ENCODE assay signal across 8 mouse cellular contexts in genomic region chr4:117124518-117125347, GRCm38 (mm10). TPM values are rescaled to one million over a fixed set of nuclear protein-coding genes. Genes with fewer than 3 reads are reported as not detected.
DNase-seq lines count a peak whose midpoint lies in the region; ATAC-seq and TF ChIP-seq lines count a peak whose summit lies in the region.

No protein-coding gene starts in this region.

- no peaks in the 10 kb centered on the region for H3K9me3 ChIP-seq in heart, embryonic 12.5 days (replicated peaks)
- H3K9me3 ChIP-seq in kidney, embryonic 16.5 days (ENCODE audit: low read length) = no peaks in the 10 kb centered on the region

- H3K79me2 ChIP-seq in macrophage (ENCODE audit: inconsistent target) = no peaks in the 10 kb centered on the region

- peaks cover 13% of the 10 kb centered on the region for H3K36me3 ChIP-seq in heart, embryonic 12.5 days
- peaks cover 9% of the 10 kb centered on the region; the same call in 1 of the 2 replicates for H3K36me3 ChIP-seq in kidney, embryonic 16.5 days (ENCODE audit: insufficient read depth, low read length)
- H3K36me3 ChIP-seq in macrophage (ENCODE audit: inconsistent target) = peaks cover 6% of the 10 kb centered on the region; the same call in 1 of the 2 replicates

- TF ChIP-seq CTCF in cerebellum, adult 2 months (IDR thresholded peaks at IDR 0.05; ENCODE audit: borderline replicate concordance, insufficient read depth, low read depth, low read length) = no peak
- TF ChIP-seq CTCF in bone marrow macrophage, adult 2 months (IDR thresholded peaks at IDR 0.05; ENCODE audit: low read depth, low read length) = no peak

- TF ChIP-seq POLR2A in cerebellum, adult 2 months (IDR thresholded peaks at IDR 0.05; ENCODE audit: borderline replicate concordance, insufficient read depth, low read length) = no peak
- no peak for TF ChIP-seq POLR2A in bone marrow macrophage, adult 2 months (IDR thresholded peaks at IDR 0.05; ENCODE audit: borderline replicate concordance, low read depth, low read length)

- H3K4me1 ChIP-seq in cerebellum, adult 2 months (ENCODE audit: control insufficient read depth, insufficient read depth, low read length) = peaks cover 8% of the 10 kb centered on the region
- peaks cover 49% of the 10 kb centered on the region for H3K4me1 ChIP-seq in bone marrow macrophage, adult 2 months (ENCODE audit: control insufficient read depth, insufficient read depth, low read length)
- H3K4me1 ChIP-seq in heart, embryonic 12.5 days (replicated peaks) = peaks cover 24% of the 10 kb centered on the region
- peaks cover 31% of the 10 kb centered on the region for H3K4me1 ChIP-seq in kidney, embryonic 16.5 days (ENCODE audit: insufficient read depth, low read length)

- no peak overlapping the region for H3K4me3 ChIP-seq in cerebellum, adult 2 months (replicated peaks; ENCODE audit: insufficient read depth, low read depth, low read length)
- peak overlapping the region; percentile 54 for H3K4me3 ChIP-seq in bone marrow macrophage, adult 2 months (ENCODE audit: insufficient read depth, low read length)
- H3K4me3 ChIP-seq in heart, embryonic 12.5 days = no peak overlapping the region
- no peak overlapping the region for H3K4me3 ChIP-seq in kidney, embryonic 16.5 days (ENCODE audit: low read length)
- peak overlapping the region; percentile 17; the same call in 1 of the 2 replicates for H3K4me3 ChIP-seq in macrophage (ENCODE audit: inconsistent target)

- H3K27me3 ChIP-seq in cerebellum, adult 2 months (ENCODE audit: control insufficient read depth, insufficient read depth, low read length) = no peaks in the 10 kb centered on the region
- peaks cover 3% of the 10 kb centered on the region; the same call in 1 of the 2 replicates for H3K27me3 ChIP-seq in heart, embryonic 12.5 days (replicated peaks)
- no peaks in the 10 kb centered on the region for H3K27me3 ChIP-seq in kidney, embryonic 16.5 days (ENCODE audit: insufficient read depth, low read length)

- peak overlapping the region; percentile 16; the same call in 1 of the 2 replicates for H3K9ac ChIP-seq in heart, embryonic 12.5 days
- peak overlapping the region; percentile 23 for H3K9ac ChIP-seq in kidney, embryonic 16.5 days (replicated peaks; ENCODE audit: low read length)

- peak overlapping the region; percentile 34; the same call in 1 of the 2 replicates for H3K27ac ChIP-seq in cerebellum, adult 2 months (ENCODE audit: insufficient read depth, low read length)
- peak overlapping the region; percentile 93 for H3K27ac ChIP-seq in bone marrow macrophage, adult 2 months (ENCODE audit: insufficient read depth, low read depth, low read length)
- peak overlapping the region; percentile 61 for H3K27ac ChIP-seq in heart, embryonic 12.5 days (ENCODE audit: poor library complexity, severe bottlenecking)
- H3K27ac ChIP-seq in kidney, embryonic 16.5 days (ENCODE audit: low read length) = peak overlapping the region; percentile 93
- peak overlapping the region; percentile 98 for H3K27ac ChIP-seq in macrophage

- ATAC-seq in heart, embryonic 12.5 days (ENCODE audit: insufficient number of reproducible peaks, low FRiP score) = no peak
- no peak for ATAC-seq in kidney, embryonic 16.5 days (ENCODE audit: low FRiP score, low TSS enrichment)
- no peak for ATAC-seq in erythroid progenitor cell, adult 5-6 weeks (replicated peaks; ENCODE audit: low FRiP score, poor library complexity, severe bottlenecking)

- 43% methylated on average over 14 of the region's 14 CpGs for WGBS in cerebellum, adult 2 months
- 50% methylated on average over 14 of the region's 14 CpGs for WGBS in heart, embryonic 12.5 days
- WGBS in kidney, embryonic 16.5 days = 45% methylated on average over 14 of the region's 14 CpGs
- 3% methylated on average over 14 of the region's 14 CpGs for WGBS in macrophage (ENCODE audit: missing documents)

- DNase-seq in cerebellum, adult 2 months = no peak
- no peak for DNase-seq in cerebellum, postnatal 4 days (ENCODE audit: low spot score in 2 of 2)
- peak; percentile 57 to 77 for DNase-seq in spleen, postnatal 4 days (ENCODE audit: low spot score in 2 of 2)

- 0 out of 2 replicates have a peak overlapping the region, but pooled peaks have one; percentile 4 for H3K4me2 ChIP-seq in heart, embryonic 12.5 days
- peak overlapping the region; percentile 1; the same call in 1 of the 2 replicates for H3K4me2 ChIP-seq in kidney, embryonic 16.5 days (replicated peaks; ENCODE audit: low read depth, low read length)

RNA-seq across cellular contexts. Expression of gene Btbd19, which starts 0.8 kb away (rescaled TPM):
- 7.0 and 7.1 TPM in 2 replicates for polyA plus RNA-seq in cerebellum, adult 2 months (2012; rRNA removed)
- polyA plus RNA-seq in bone marrow macrophage, adult 2 months (2012; ENCODE audit: insufficient read depth, insufficient read length, missing spikeins) = 4.3 and 4.8 TPM in 2 replicates
- 3.3 and 3.5 TPM in 2 replicates for polyA plus RNA-seq in heart, embryonic 12.5 days (2016; fragmentation: Nextera tagmentation; extraction: Ambion mirVana)
- polyA plus RNA-seq in kidney, embryonic 16.5 days (2015; fragmentation: Nextera tagmentation; extraction: Ambion mirVana) = 5.1 and 5.3 TPM in 2 replicates
- 10 to 100 TPM in 14 of 26 experiments, 1 to 10 TPM in 12; 1.6 to 22.6 (median 11.1) TPM for total RNA-seq in macrophage (2018; cell fraction: chromatin; rRNA removed)
- 1 to 10 TPM; 1.5 to 6.9 (median 3.5) TPM for total RNA-seq in macrophage (2018; cell fraction: cytosol; rRNA removed)
- 10 to 100 TPM in 11 of 26 experiments, 1 to 10 TPM in 15; 1.8 to 31.5 (median 8.8) TPM for total RNA-seq in macrophage (2018; cell fraction: nucleus; rRNA removed)
- 1.5 to 11.4 TPM (median 1.9 TPM) in 3 replicates for polyA plus RNA-seq in macrophage (2018)
- not detected in 2 replicates for total RNA-seq in erythroid progenitor cell, adult 5-6 weeks (2015; ENCODE audit: low replicate concordance)
- 1.2 and 5.1 TPM in 2 replicates for total RNA-seq in erythroid progenitor cell, adult 5-6 weeks (2017; ENCODE audit: low replicate concordance)

RNA-seq across cellular contexts. Expression of gene Tctex1d4, which starts 1.9 kb away (rescaled TPM):
- 0.92 and 2.2 TPM in 2 replicates for polyA plus RNA-seq in cerebellum, adult 2 months (2012; rRNA removed)
- polyA plus RNA-seq in bone marrow macrophage, adult 2 months (2012; ENCODE audit: insufficient read depth, insufficient read length, missing spikeins) = 2.2 and 4.4 TPM in 2 replicates
- not detected in 2 replicates for polyA plus RNA-seq in heart, embryonic 12.5 days (2016; fragmentation: Nextera tagmentation; extraction: Ambion mirVana)
- not detected in 2 replicates for polyA plus RNA-seq in kidney, embryonic 16.5 days (2015; fragmentation: Nextera tagmentation; extraction: Ambion mirVana)
- total RNA-seq in macrophage (2018; cell fraction: chromatin; rRNA removed) = 1 to 10 TPM in 17 of 26 experiments, not detected in 9; 1.3 to 7.4 (median 2.8) TPM
- 1 to 10 TPM in 22 of 26 experiments, under 1 TPM in 4; 0.42 to 4.0 (median 2.2) TPM for total RNA-seq in macrophage (2018; cell fraction: cytosol; rRNA removed)
- 10 to 100 TPM in 1 of 26 experiments, 1 to 10 TPM in 17, not detected in 8; 1.2 to 10.0 (median 2.9) TPM for total RNA-seq in macrophage (2018; cell fraction: nucleus; rRNA removed)
- polyA plus RNA-seq in macrophage (2018) = 0.68 to 2.6 TPM (median 0.93 TPM) in 3 replicates
- total RNA-seq in erythroid progenitor cell, adult 5-6 weeks (2015; ENCODE audit: low replicate concordance) = not detected in 2 replicates
- not detected in 2 replicates for total RNA-seq in erythroid progenitor cell, adult 5-6 weeks (2017; ENCODE audit: low replicate concordance)

RNA-seq across cellular contexts. Expression of gene Plk3, which starts 9.0 kb away (rescaled TPM):
- polyA plus RNA-seq in cerebellum, adult 2 months (2012; rRNA removed) = 11.2 and 13.6 TPM in 2 replicates
- 2.9 and 3.3 TPM in 2 replicates for polyA plus RNA-seq in bone marrow macrophage, adult 2 months (2012; ENCODE audit: insufficient read depth, insufficient read length, missing spikeins)
- polyA plus RNA-seq in heart, embryonic 12.5 days (2016; fragmentation: Nextera tagmentation; extraction: Ambion mirVana) = 2.6 TPM in 2 replicates
- polyA plus RNA-seq in kidney, embryonic 16.5 days (2015; fragmentation: Nextera tagmentation; extraction: Ambion mirVana) = 3.1 and 3.7 TPM in 2 replicates
- total RNA-seq in macrophage (2018; cell fraction: chromatin; rRNA removed) = 10 to 100 TPM in 6 of 26 experiments, 1 to 10 TPM in 19, under 1 TPM in 1; 0.67 to 21.3 (median 6.8) TPM
- total RNA-seq in macrophage (2018; cell fraction: cytosol; rRNA removed) = 1 to 10 TPM in 25 of 26 experiments, under 1 TPM in 1; 0.48 to 6.3 (median 2.9) TPM
- 10 to 100 TPM in 9 of 26 experiments, 1 to 10 TPM in 17; 2.6 to 33.1 (median 6.9) TPM for total RNA-seq in macrophage (2018; cell fraction: nucleus; rRNA removed)
- 1.5 to 7.7 TPM (median 2.0 TPM) in 3 replicates for polyA plus RNA-seq in macrophage (2018)
- not detected in 2 replicates for total RNA-seq in erythroid progenitor cell, adult 5-6 weeks (2015; ENCODE audit: low replicate concordance)
- 0.51 and 0.61 TPM in 2 replicates for total RNA-seq in erythroid progenitor cell, adult 5-6 weeks (2017; ENCODE audit: low replicate concordance)

RNA-seq across cellular contexts. Expression of gene Ptch2, which starts 28.9 kb away (rescaled TPM):
- polyA plus RNA-seq in cerebellum, adult 2 months (2012; rRNA removed) = 3.6 and 3.9 TPM in 2 replicates
- not detected in 2 replicates for polyA plus RNA-seq in bone marrow macrophage, adult 2 months (2012; ENCODE audit: insufficient read depth, insufficient read length, missing spikeins)
- polyA plus RNA-seq in heart, embryonic 12.5 days (2016; fragmentation: Nextera tagmentation; extraction: Ambion mirVana) = 2.6 and 2.7 TPM in 2 replicates
- 8.8 and 10.0 TPM in 2 replicates for polyA plus RNA-seq in kidney, embryonic 16.5 days (2015; fragmentation: Nextera tagmentation; extraction: Ambion mirVana)
- total RNA-seq in macrophage (2018; cell fraction: chromatin; rRNA removed) = not detected
- not detected for total RNA-seq in macrophage (2018; cell fraction: cytosol; rRNA removed)
- total RNA-seq in macrophage (2018; cell fraction: nucleus; rRNA removed) = not detected
- not detected in 3 replicates for polyA plus RNA-seq in macrophage (2018)
- not detected in 2 replicates for total RNA-seq in erythroid progenitor cell, adult 5-6 weeks (2015; ENCODE audit: low replicate concordance)
- 0.30 TPM in 1 of 2 replicates, not detected in the other for total RNA-seq in erythroid progenitor cell, adult 5-6 weeks (2017; ENCODE audit: low replicate concordance)

RNA-seq across cellular contexts. Expression of gene Rps8, which starts 31.3 kb away (rescaled TPM):
- 458 and 507 TPM in 2 replicates for polyA plus RNA-seq in cerebellum, adult 2 months (2012; rRNA removed)
- polyA plus RNA-seq in bone marrow macrophage, adult 2 months (2012; ENCODE audit: insufficient read depth, insufficient read length, missing spikeins) = 1,158 and 1,548 TPM in 2 replicates
- polyA plus RNA-seq in heart, embryonic 12.5 days (2016; fragmentation: Nextera tagmentation; extraction: Ambion mirVana) = 612 and 621 TPM in 2 replicates
- polyA plus RNA-seq in kidney, embryonic 16.5 days (2015; fragmentation: Nextera tagmentation; extraction: Ambion mirVana) = 746 and 795 TPM in 2 replicates
- 100 to 1,000 TPM in 3 of 26 experiments, 10 to 100 TPM in 23; 30.7 to 242 (median 63.9) TPM for total RNA-seq in macrophage (2018; cell fraction: chromatin; rRNA removed)
- 1,000 to 10,000 TPM in 9 of 26 experiments, 100 to 1,000 TPM in 17; 488 to 1,366 (median 810) TPM for total RNA-seq in macrophage (2018; cell fraction: cytosol; rRNA removed)
- total RNA-seq in macrophage (2018; cell fraction: nucleus; rRNA removed) = 100 to 1,000 TPM in 24 of 26 experiments, 10 to 100 TPM in 2; 69.8 to 283 (median 141) TPM
- 353 to 1,289 TPM (median 973 TPM) in 3 replicates for polyA plus RNA-seq in macrophage (2018)
- 1,437 and 1,602 TPM in 2 replicates for total RNA-seq in erythroid progenitor cell, adult 5-6 weeks (2015; ENCODE audit: low replicate concordance)
- 328 and 447 TPM in 2 replicates for total RNA-seq in erythroid progenitor cell, adult 5-6 weeks (2017; ENCODE audit: low replicate concordance)

Comparison
In these comparisons a context has a peak if more than half of its experiments do, and no peak if none do; other contexts are left out.
1. DNase-seq: peak in spleen, postnatal 4 days (2 of 2); none in cerebellum, adult 2 months (0 of 2) and cerebellum, postnatal 4 days (0 of 2).
2. H3K27ac ChIP-seq: peak in every context shown above with its lines; median percentile 98 in macrophage; 93 in bone marrow macrophage, adult 2 months; 93 in kidney, embryonic 16.5 days; 61 in heart, embryonic 12.5 days; 34 in cerebellum, adult 2 months.
3. H3K4me3 ChIP-seq: peak in bone marrow macrophage, adult 2 months (single experiment) and macrophage (single experiment); none in cerebellum, adult 2 months (single experiment), heart, embryonic 12.5 days (single experiment) and kidney, embryonic 16.5 days (single experiment).